Mouse (Mus musculus): ENCODE data around the gene Ptprt. TPM values are rescaled to one million over a fixed set of nuclear protein-coding genes. Genes with fewer than 3 reads are reported as not detected.

Ptprt gene
- polyA plus RNA-seq, 1 experiment, result not detected

GRCm38 (mm10) chr2:162129896-162130295 is 531.1 kb downstream of the Ptprt start:
- no peaks in the 10 kb centered on the region for H3K4me1 ChIP-seq (ENCODE audit: control insufficient read depth, insufficient read depth, insufficient read length, low read length)
- no peak overlapping the region for H3K4me3 ChIP-seq (ENCODE audit: insufficient read depth, low read depth, low read length)

DNA sequence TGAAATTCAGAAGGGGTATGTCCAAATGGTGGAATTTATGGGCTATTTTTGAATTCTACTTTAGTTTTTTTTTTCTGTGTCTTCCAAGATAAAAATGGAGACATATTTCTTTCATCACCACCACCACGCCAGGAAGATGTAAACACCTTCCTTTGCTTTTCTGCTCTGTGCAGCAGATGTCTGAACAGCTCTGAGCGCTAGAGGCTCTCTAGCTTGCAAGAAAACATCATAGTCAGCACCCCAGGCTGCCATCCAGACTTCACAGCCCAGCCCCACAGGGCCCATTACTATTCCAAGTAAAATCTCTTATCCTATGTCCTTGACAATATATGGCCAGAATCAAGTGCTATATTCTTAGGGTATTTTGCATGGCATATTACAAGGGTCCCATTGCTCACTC is 542.9 kb downstream of the Ptprt start:
- Histone ChIP-seq H3K4me1 (ENCODE audit: control insufficient read depth, insufficient read depth, insufficient read length, low read length) (no peaks in the 10 kb centered on the region), H3K4me3 (ENCODE audit: insufficient read depth, low read depth, low read length) (no peak overlapping the region), H3K27ac (replicated peaks; ENCODE audit: low read depth, low read length) (no peak overlapping the region)

More at GRCm38 (mm10) chr2:162129896-162130295, 531.1 kb downstream of the Ptprt start:
- H3K27ac ChIP-seq (replicated peaks; ENCODE audit: low read depth, low read length), result no peak overlapping the region

DNA sequence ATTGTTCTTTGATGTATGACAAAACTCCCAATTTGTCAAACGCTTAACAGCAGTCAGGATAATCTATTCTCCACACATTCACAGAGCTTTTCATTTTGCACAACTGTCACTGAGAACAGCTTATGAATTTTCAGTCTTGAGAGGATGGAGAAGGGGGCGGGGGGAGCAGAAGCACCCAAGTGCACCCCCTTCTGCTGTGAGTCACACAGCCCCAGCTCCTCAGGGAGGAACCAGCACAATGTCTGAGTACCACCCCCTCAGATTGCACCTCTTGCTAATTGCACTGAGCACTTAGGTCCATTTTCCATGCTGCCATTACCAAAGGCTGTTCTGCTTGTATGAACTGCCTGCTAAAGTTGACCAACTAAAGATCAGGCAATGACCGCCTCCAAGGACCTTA is 578.6 kb downstream of the Ptprt start:
- Histone ChIP-seq H3K4me3 (ENCODE audit: insufficient read depth, low read depth, low read length) (no peak overlapping the region), H3K27ac (replicated peaks; ENCODE audit: low read depth, low read length) (no peak overlapping the region), H3K4me1 (ENCODE audit: control insufficient read depth, insufficient read depth, insufficient read length, low read length) (no peaks in the 10 kb centered on the region)

DNA sequence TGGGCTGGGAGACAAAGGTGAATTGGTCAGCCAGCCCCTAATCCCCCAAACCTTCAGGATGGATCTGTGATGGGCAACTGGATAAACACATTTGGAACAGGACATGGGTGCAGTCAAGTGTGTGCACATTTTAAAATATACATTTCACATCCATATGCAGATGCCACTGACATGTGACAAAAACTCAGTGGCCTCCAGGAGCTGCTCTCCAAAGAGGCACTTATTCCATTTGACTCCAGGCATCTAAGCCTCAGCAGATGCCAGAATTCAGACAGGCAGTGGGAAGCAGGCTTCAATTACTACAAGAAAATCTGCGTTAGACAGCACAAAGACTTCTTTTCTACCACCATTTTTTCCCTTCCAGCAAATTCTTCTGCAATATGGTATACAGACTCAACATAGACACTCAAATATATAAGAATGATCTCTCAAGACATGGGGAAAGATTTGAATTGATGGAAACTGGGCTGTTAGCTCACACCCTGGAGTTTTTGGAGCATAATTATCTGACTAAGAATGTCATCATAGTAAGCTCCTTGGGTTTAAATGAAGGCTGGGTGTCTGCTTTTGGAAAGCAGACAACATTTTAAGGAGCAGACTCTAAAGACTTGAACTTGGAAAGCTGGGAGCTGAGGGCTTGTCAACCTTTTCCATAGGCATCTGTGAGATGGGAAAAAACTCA is 580.1 kb downstream of the Ptprt start:
- H3K27ac ChIP-seq (replicated peaks; ENCODE audit: low read depth, low read length), result no peak overlapping the region

DNA sequence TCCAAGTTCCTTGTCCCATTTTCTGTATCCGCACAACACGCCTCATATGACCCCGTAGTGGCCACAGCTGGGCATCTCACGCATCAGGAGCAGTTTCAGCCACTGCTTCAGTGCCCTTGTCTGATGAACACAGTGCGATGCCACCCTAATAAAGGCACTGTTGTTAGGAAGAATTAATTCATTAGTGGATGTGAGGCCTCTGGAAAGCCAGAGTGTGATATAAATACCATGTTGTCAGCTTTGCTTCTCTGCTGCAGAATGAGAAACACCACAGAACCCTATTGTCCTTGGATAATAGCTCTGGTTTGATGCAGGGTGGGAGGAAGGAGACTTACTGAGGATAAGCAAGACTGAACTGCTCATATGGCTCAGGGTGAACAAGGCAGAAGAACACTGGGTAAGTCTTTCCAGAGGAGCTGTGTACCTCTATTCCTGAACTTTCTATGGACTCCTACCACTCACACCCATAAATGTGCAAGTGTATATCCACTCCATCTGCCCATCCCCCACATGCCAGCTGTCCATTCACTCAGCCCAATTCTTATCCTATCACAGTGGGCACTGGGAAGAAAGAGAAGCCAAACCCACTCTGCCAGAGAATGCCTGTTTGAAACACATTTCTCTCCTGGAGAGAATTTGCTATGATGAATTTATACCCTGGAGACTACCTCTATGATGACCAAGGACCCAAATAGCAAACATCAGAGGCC is 582.2 kb downstream of the Ptprt start:
- H3K4me1 ChIP-seq (ENCODE audit: control insufficient read depth, insufficient read depth, insufficient read length, low read length), result no peaks in the 10 kb centered on the region
- H3K27ac ChIP-seq (replicated peaks; ENCODE audit: low read depth, low read length), result no peak overlapping the region
- no peak overlapping the region for H3K4me3 ChIP-seq (ENCODE audit: insufficient read depth, low read depth, low read length)

More for the DNA sequence above, 580.1 kb downstream of the Ptprt start:
- H3K4me3 ChIP-seq (ENCODE audit: insufficient read depth, low read depth, low read length), result no peak overlapping the region
- no peaks in the 10 kb centered on the region for H3K4me1 ChIP-seq (ENCODE audit: control insufficient read depth, insufficient read depth, insufficient read length, low read length)

DNA sequence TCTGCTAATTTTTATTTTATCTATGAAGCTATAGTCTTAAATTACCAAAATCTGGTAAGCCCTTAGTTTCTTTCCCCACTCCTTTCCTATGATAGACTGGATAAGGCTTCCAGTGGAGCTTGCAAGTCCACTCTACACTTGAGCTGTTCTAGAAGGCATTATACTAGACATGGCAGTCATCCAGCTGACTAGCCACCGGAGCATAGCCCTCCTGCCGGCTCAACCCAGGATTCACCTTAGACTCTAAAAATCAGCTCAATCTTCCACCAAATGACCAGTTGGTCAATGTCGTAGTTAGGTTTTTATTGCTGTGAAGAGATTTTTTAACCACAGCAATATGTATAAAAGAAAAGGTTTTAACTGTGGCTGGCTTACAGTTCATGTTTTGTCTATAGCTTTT is 608.1 kb downstream of the Ptprt start:
- Histone ChIP-seq H3K4me3 (ENCODE audit: insufficient read depth, low read depth, low read length) (no peak overlapping the region), H3K27ac (replicated peaks; ENCODE audit: low read depth, low read length) (no peak overlapping the region), H3K4me1 (ENCODE audit: control insufficient read depth, insufficient read depth, insufficient read length, low read length) (no peaks in the 10 kb centered on the region)

DNA sequence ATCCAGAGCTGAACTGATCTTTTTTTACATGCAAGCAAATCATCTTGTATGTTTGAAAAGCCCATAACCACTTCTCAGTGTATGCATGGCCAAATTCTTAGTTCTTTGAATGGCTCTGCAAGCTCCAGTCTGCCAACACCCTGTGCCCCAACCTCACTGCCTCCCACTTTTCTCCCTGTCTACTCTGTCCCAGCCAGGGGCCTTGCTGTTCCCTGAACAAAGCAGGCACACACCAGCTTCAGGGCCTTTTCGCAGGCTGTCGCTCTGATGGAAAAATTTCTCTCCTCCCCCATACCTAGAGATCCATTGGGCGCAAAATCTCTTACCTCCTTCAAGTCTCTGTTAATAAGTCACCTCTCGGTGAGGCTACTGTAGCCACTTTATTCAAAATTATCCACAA is 610.7 kb downstream of the Ptprt start:
- H3K27ac ChIP-seq (replicated peaks; ENCODE audit: low read depth, low read length), result no peak overlapping the region
- no peaks in the 10 kb centered on the region for H3K4me1 ChIP-seq (ENCODE audit: control insufficient read depth, insufficient read depth, insufficient read length, low read length)
- no peak overlapping the region for H3K4me3 ChIP-seq (ENCODE audit: insufficient read depth, low read depth, low read length)

GRCm38 (mm10) chr2:162035615-162036014 is 625.3 kb downstream of the Ptprt start:
- Histone ChIP-seq H3K27ac (replicated peaks; ENCODE audit: low read depth, low read length) (no peak overlapping the region), H3K4me3 (ENCODE audit: insufficient read depth, low read depth, low read length) (no peak overlapping the region)

DNA sequence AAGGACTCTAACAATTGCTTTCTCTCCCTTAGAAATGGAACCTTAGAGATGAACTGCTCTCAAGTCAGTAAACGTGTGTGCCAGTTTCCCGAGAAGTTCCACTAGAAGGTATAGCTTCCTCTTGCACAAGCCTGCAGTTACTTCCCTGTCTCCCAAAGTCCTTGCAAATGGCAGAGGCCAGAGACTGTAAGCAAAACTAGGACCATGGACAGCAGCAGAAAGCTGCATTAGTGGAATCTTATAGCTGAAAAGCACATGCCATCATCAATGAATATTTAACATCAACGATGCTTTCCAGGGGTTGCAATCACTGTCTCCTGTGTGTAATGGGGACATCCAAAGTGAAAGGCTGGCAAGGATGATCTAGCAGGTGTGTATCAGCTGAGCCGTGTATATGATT is 629.3 kb downstream of the Ptprt start:
- no peak overlapping the region for H3K4me3 ChIP-seq (ENCODE audit: insufficient read depth, low read depth, low read length)
- H3K4me1 ChIP-seq (ENCODE audit: control insufficient read depth, insufficient read depth, insufficient read length, low read length), result no peaks in the 10 kb centered on the region

More at GRCm38 (mm10) chr2:162035615-162036014, 625.3 kb downstream of the Ptprt start:
- H3K4me1 ChIP-seq (ENCODE audit: control insufficient read depth, insufficient read depth, insufficient read length, low read length), result no peaks in the 10 kb centered on the region

DNA sequence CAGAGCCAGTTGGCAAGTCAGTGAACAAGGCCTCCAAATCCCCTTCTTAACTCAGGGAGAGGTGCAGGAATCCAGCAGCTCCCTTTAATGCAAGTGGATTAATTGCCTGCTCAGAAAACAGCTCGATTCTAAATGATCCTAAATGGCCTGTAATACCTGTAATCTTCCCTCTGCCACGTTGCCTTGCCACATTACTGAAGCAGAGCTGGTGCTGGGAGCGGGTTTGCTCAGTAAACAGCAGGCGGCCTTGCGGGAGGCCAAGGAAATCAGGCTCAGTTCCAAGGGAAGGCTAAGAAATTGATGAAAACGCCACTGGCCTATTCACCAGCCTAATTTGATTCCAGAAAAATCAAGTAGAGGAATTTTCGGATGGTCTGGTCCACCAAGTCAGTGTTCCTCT is 659.9 kb downstream of the Ptprt start:
- H3K27ac ChIP-seq (replicated peaks; ENCODE audit: low read depth, low read length), result no peak overlapping the region
- H3K4me3 ChIP-seq (ENCODE audit: insufficient read depth, low read depth, low read length), result no peak overlapping the region
- no peaks in the 10 kb centered on the region for H3K4me1 ChIP-seq (ENCODE audit: control insufficient read depth, insufficient read depth, insufficient read length, low read length)

More for the DNA sequence above, 629.3 kb downstream of the Ptprt start:
- H3K27ac ChIP-seq (replicated peaks; ENCODE audit: low read depth, low read length), result no peak overlapping the region

DNA sequence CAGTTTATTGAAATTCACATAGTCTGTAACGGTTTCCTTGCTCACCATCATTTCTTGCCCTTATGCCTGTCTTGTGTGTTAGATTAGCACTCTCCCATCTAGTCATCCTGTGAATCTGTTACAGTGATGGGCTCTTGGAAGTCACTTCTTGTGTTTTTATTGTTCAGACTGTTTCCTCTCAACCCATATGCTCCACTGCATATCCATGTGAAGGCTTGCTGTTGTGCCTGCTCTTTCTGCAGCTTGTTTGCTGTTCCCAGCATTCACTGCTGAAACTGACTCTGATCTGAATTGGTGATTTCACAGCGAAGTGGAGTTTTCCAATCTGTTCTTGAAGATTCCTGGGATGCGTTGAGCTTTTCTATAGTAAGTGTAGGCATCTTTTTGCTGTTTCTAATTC is 678.6 kb downstream of the Ptprt start:
- Histone ChIP-seq H3K4me1 (ENCODE audit: control insufficient read depth, insufficient read depth, insufficient read length, low read length) (no peaks in the 10 kb centered on the region), H3K4me3 (ENCODE audit: insufficient read depth, low read depth, low read length) (no peak overlapping the region), H3K27ac (replicated peaks; ENCODE audit: low read depth, low read length) (no peak overlapping the region)

DNA sequence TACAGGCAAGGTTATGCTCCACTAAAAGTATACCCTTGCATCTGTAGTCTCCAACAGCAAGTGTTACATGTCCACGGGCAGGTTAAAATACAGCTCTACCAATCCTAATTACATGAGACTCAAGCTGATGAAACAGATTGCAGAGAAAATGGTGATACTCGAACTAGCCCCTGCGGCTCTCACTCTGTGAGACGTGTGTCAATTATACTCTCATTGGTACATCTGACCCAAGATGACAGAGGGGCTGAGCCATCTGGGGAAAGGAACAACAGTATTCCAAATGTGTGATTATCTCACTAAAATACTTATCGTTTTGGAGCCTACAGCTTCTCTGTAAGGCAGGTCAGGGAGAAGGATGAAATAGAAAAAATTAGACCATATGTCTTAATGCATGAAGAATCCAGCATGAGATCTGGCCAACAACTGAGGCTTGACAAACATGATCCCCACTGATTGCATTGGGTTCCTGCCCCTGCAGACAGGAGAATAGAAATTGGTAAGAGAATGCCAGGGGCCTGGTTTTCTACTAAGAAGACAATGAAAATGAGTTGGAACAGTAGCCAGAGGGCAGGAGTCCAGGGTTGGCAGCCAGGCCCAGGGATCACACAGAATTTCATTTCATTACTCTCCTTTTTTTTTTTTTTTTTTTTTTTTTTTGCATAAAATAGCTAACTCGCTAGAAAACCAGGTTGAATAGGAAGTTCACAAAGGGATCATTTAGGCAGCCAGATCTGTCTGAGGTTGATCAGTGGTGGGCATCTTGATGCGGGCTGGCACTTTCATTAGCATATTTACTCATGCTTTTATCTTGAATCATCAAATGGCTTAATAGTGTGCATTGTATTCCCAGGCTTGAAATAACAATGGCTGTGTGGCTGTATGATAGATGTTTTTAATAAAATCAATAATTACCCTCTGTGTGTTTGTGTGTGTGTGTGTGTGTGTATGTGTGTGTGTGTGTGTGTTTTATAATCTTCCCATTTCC is 699.5 kb downstream of the Ptprt start:
- no peaks in the 10 kb centered on the region for H3K4me1 ChIP-seq (ENCODE audit: control insufficient read depth, insufficient read depth, insufficient read length, low read length)
- no peak overlapping the region for H3K27ac ChIP-seq (replicated peaks; ENCODE audit: low read depth, low read length)
- no peak overlapping the region for H3K4me3 ChIP-seq (ENCODE audit: insufficient read depth, low read depth, low read length)

DNA sequence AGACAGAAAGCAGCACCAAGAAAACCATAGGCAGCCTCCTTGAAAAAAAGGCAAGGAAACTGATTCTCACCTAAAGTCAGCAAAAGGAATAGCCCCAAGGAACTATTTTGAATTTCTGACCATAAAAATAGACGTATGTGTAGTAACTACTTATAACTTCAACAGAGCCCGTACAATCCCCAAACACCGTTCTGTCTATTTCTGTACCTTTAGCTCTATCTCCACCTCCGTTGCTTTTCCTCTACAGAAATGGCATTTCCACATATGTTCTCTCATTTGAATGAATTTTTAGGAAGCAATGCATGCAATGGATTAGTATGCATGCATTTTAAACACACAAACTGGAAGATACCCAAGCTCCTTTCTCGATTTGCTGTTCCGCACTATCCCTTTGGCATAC is 715.5 kb downstream of the Ptprt start:
- H3K4me3 ChIP-seq (ENCODE audit: insufficient read depth, low read depth, low read length), result no peak overlapping the region
- H3K4me1 ChIP-seq (ENCODE audit: control insufficient read depth, insufficient read depth, insufficient read length, low read length), result no peaks in the 10 kb centered on the region
- no peak overlapping the region for H3K27ac ChIP-seq (replicated peaks; ENCODE audit: low read depth, low read length)

GRCm38 (mm10) chr2:161944689-161945088 is 716.3 kb downstream of the Ptprt start:
- Histone ChIP-seq H3K27ac (replicated peaks; ENCODE audit: low read depth, low read length) (no peak overlapping the region), H3K4me3 (ENCODE audit: insufficient read depth, low read depth, low read length) (no peak overlapping the region), H3K4me1 (ENCODE audit: control insufficient read depth, insufficient read depth, insufficient read length, low read length) (no peaks in the 10 kb centered on the region)

- H3K27ac ChIP-seq (replicated peaks; ENCODE audit: low read depth, low read length), result no peak overlapping the region
- no peaks in the 10 kb centered on the region for H3K4me1 ChIP-seq (ENCODE audit: control insufficient read depth, insufficient read depth, insufficient read length, low read length)
These were observed 719.0 kb downstream of the Ptprt start for GRCm38 (mm10) chr2:161941991-161942390.

More at GRCm38 (mm10) chr2:161941991-161942390, 719.0 kb downstream of the Ptprt start:
- no peak overlapping the region for H3K4me3 ChIP-seq (ENCODE audit: insufficient read depth, low read depth, low read length)

All from brown adipose tissue, adult 24 weeks (tissue).